Mouse (Mus musculus): ENCODE data around the gene Mertk. TPM values are rescaled to one million over a fixed set of nuclear protein-coding genes. Genes with fewer than 3 reads are reported as not detected.

The Mertk gene
- 0.52 TPM for polyA plus RNA-seq (2017; shearing (Covaris generic))

GRCm38 (mm10) chr2:128698693-128699181, at the start of gene Mertk:
Gene Mertk, plus strand, starts transcription at chr2:128698956.

GRCm38 (mm10) chr2:128686921-128687557, 11.7 kb upstream of the Mertk start, which contains the start of gene Anapc1:
Gene Anapc1, minus strand, starts transcription at chr2:128687391.

DNA sequence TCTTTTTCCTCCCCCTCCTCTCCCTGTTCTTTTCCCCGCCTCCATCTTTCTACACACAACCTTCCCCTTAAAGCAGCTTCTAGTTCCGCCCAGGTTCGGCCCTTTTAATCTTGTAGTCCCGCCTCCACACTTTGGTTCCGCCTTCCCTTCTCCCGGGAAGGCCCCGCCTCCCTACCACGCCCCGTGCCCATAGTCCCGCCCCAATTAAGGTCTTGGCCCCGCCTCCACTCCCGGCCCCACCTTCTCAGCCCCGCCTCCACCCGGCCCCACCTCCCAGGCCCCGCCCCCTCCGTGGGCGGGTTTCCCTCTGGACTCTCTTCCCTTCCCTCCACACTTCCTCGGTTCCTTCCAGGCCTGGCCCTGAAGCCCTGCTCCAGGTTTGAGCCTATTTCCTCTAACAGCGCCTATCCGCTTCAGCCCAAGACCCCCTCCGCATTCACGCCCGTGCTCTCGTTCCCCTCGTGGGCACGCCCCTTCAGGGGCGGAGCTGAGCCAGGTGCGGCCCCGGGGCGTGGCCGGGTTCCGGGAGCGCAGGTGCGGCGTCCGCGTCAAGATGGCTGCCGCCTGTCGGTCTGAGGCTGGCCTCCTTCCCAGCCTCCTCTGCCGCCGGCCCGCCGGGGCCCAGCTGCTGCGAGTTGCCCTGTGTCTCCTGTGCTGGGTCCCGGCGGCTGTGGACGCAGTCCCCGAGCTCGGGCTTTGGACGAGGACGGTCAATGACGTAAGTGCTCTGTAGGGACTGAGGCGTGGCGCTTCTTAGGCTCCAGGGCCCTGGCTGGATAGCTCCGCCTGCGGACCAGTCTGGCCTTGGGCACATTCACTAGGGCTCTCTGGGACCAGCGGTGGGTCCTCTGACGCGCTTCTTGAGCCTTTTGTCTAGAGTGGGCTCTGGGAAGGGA, 119.3 kb downstream of the Mertk start, which contains the start of gene Tmem87b:
Gene Tmem87b (plus strand): TSS at position 333 of the 896 bp plus-strand sequence.

Other genes with a start within 250 kb of the Mertk start
- not detected for gene Spdye4c, start 107.7 kb upstream of the Mertk start, polyA plus RNA-seq (2017; shearing (Covaris generic))
- 122 TPM for gene Anapc1, start 11.6 kb upstream of the Mertk start, polyA plus RNA-seq (2017; shearing (Covaris generic))
- gene Tmem87b, start 119.2 kb downstream of the Mertk start, polyA plus RNA-seq (2017; shearing (Covaris generic)) = 30.2 TPM
- gene Fbln7, start 164.0 kb downstream of the Mertk start, polyA plus RNA-seq (2017; shearing (Covaris generic)) = not detected
- gene Zc3h8, start 245.1 kb downstream of the Mertk start, polyA plus RNA-seq (2017; shearing (Covaris generic)) = 12.3 TPM